Comparison of ENCODE assay signal across 23 mouse cellular contexts in genomic region chr15:77016509-77016908, GRCm38 (mm10). TPM values are rescaled to one million over a fixed set of nuclear protein-coding genes. Genes with fewer than 3 reads are reported as not detected.
"Had no signal": no experiment of that assay in that cellular context is flagged by ENCODE, and none has a peak within 500 bp of the region (broad histone marks: within the 10 kb centered on the region; RNA-seq: fewer than 3 reads in every experiment).

No protein-coding gene starts in this region.

- H3K4me3 ChIP-seq: midbrain, embryonic 10.5 days; midbrain, embryonic 12.5 days; myocyte; neural tube, embryonic 13.5 days; neural tube, embryonic 15.5 days had no signal

- H3K27me3 ChIP-seq: neural tube, embryonic 13.5 days; neural tube, embryonic 15.5 days had no signal

- ATAC-seq: midbrain, embryonic 16.5 days had no signal

- H3K4me2 ChIP-seq: lung, embryonic 14.5 days; midbrain, embryonic 12.5 days; neural tube, embryonic 13.5 days; neural tube, embryonic 15.5 days had no signal

- DNase-seq: lung, embryonic 14.5 days; lung, postnatal 10 days; lung, postnatal 4 days; midbrain, embryonic 14.5 days; retina, postnatal 1 day; right cerebral cortex, adult 18-20 months; right cerebral cortex, postnatal 25 days; right cerebral cortex, postnatal 4 days; spleen, adult 18-20 months; thymus, adult 18-20 months; thymus, postnatal 14 days; thymus, postnatal 36 days had no signal

- H3K9ac ChIP-seq: lung, embryonic 14.5 days; midbrain, embryonic 12.5 days; neural tube, embryonic 13.5 days; neural tube, embryonic 15.5 days had no signal

- H3K36me3 ChIP-seq: midbrain, embryonic 10.5 days; midbrain, embryonic 12.5 days; neural tube, embryonic 13.5 days; neural tube, embryonic 15.5 days had no signal

- H3K9me3 ChIP-seq: midbrain, embryonic 10.5 days; midbrain, embryonic 12.5 days; neural tube, embryonic 13.5 days; neural tube, embryonic 15.5 days had no signal

- H3K27ac ChIP-seq: midbrain, embryonic 10.5 days; midbrain, embryonic 12.5 days; neural tube, embryonic 13.5 days; neural tube, embryonic 15.5 days had no signal

RNA-seq across cellular contexts. Expression of gene Apol6, which starts 28.0 kb away (rescaled TPM):
- total RNA-seq: megakaryocyte, adult 5-6 weeks; megakaryocyte-erythroid progenitor cell, adult 5-6 weeks had no signal
- polyA plus RNA-seq: midbrain, embryonic 10.5 days; midbrain, embryonic 12.5 days; midbrain, embryonic 14.5 days; midbrain, embryonic 16.5 days; neural tube, embryonic 11.5 days; neural tube, embryonic 13.5 days; neural tube, embryonic 15.5 days; thymus, postnatal 0 days had no signal

RNA-seq across cellular contexts. Expression of gene Mb, which starts 34.0 kb away (rescaled TPM):
- total RNA-seq: megakaryocyte, adult 5-6 weeks; megakaryocyte-erythroid progenitor cell, adult 5-6 weeks had no signal
- polyA plus RNA-seq: midbrain, embryonic 12.5 days; small intestine, adult 2 months had no signal
